Mouse (Mus musculus) adrenal gland (tissue): ENCODE results near the gene Gm5105.

Source experiments
- intact Hi-C: fragments of 180-260 bp; cut with DNase I; formaldehyde crosslinking; loops from one replicate; pipeline ENCODE4 v1.15.1; 2025
- long read RNA-seq, 2 experiments: library from polyadenylated mRNA; unstranded; transcript quantifications; one replicate each; pipeline ENCODE4 v2.0.0; 2020; ENCODE audit warnings: borderline replicate concordance in 1 of 2; ENCODE audit not compliant: insufficient replicate concordance in 1 of 2

Gene Gm5105
- long read RNA-seq, experiment 1: 0 reads
- long read RNA-seq, experiment 2: 0 reads

GRCm38 (mm10) chr3:138067288-138067687, at the start of gene Gm5105:
Gene Gm5105 (minus strand): TSS chr3:138067388.
- intact Hi-C loops: no loop called here

- intact Hi-C loops: no loop called here
These were observed 49.7 kb upstream of the Gm5105 start for GRCm38 (mm10) chr3:138116871-138117270.

- intact Hi-C loops: no loop called here
These were observed 46.9 kb upstream of the Gm5105 start for GRCm38 (mm10) chr3:138114106-138114505.

- intact Hi-C loops: no loop called here
These were observed 44.0 kb upstream of the Gm5105 start for GRCm38 (mm10) chr3:138110910-138111782.

GRCm38 (mm10) chr3:138106887-138107286, 39.7 kb upstream of the Gm5105 start:
- intact Hi-C loops: no loop called here

GRCm38 (mm10) chr3:138105056-138105455, 37.9 kb upstream of the Gm5105 start:
- intact Hi-C loops: no loop called here

- intact Hi-C loops: no loop called here
These were observed 36.5 kb upstream of the Gm5105 start for GRCm38 (mm10) chr3:138103690-138104089.

- intact Hi-C loops: no loop called here
These were observed 34.7 kb upstream of the Gm5105 start for GRCm38 (mm10) chr3:138101936-138102335.

- intact Hi-C loops: no loop called here
These were observed 30.5 kb upstream of the Gm5105 start for GRCm38 (mm10) chr3:138097718-138098117.

GRCm38 (mm10) chr3:138096263-138097028, 29.3 kb upstream of the Gm5105 start:
- intact Hi-C loops: no loop called here

- intact Hi-C loops: no loop called here
These were observed 28.5 kb upstream of the Gm5105 start for GRCm38 (mm10) chr3:138095718-138096117.

GRCm38 (mm10) chr3:138095301-138095700, 28.1 kb upstream of the Gm5105 start:
- intact Hi-C loops: no loop called here

- intact Hi-C loops: no loop called here
These were observed 16.7 kb upstream of the Gm5105 start for GRCm38 (mm10) chr3:138083896-138084295.

GRCm38 (mm10) chr3:138083073-138083637, 16.0 kb upstream of the Gm5105 start:
- intact Hi-C loops: no loop called here

GRCm38 (mm10) chr3:138078701-138079100, 11.5 kb upstream of the Gm5105 start:
- intact Hi-C loops: no loop called here

GRCm38 (mm10) chr3:138077476-138078340, 10.5 kb upstream of the Gm5105 start:
- intact Hi-C loops: no loop called here

- intact Hi-C loops: no loop called here
These were observed 8.0 kb upstream of the Gm5105 start for GRCm38 (mm10) chr3:138075209-138075608.

- intact Hi-C loops: no loop called here
These were observed 7.0 kb upstream of the Gm5105 start for GRCm38 (mm10) chr3:138074214-138074613.

GRCm38 (mm10) chr3:138071476-138072073, 4.4 kb upstream of the Gm5105 start:
- intact Hi-C loops: no loop called here

GRCm38 (mm10) chr3:138071004-138071403, 3.8 kb upstream of the Gm5105 start:
- intact Hi-C loops: no loop called here
